Mouse (Mus musculus) central nervous system, embryonic 14 days (tissue): Measurements from ENCODE around the gene Gm4567. TPM values are rescaled to one million over a fixed set of nuclear protein-coding genes. Genes with fewer than 3 reads are reported as not detected.

Experiments used
- polyA plus RNA-seq: library from polyadenylated mRNA; depleted of rRNA; stranded (reverse); fragments of >200 nt; gene quantifications from 2 replicates; pipeline ENCODE4 v1.2.3, GENCODE M21; 2012; rRNA removed

Gm4567 gene
- polyA plus RNA-seq = not detected in 2 replicates

DNA sequence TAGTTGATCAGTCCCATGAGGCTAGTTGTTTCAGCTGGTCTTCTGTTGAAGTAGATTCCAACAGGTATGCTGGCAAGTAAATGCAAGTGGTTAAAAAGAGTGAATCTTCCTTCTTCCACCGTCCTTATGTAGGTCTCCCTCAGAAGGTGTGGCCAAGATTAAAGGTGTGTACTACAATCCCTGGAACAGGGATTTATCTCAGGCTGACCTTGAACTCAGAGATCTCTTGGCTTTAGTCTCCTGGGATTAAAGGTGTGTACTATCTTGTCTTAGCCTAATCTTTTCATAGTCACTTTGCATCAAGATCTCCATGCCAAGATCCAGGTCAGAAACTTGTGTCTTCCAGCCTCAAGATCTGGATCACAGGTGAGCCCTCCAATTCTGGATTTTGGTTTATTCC, at the start of gene Gm4567:
Gene Gm4567 (minus strand): TSS at position 101 of the 400 bp plus-strand sequence.

DNA sequence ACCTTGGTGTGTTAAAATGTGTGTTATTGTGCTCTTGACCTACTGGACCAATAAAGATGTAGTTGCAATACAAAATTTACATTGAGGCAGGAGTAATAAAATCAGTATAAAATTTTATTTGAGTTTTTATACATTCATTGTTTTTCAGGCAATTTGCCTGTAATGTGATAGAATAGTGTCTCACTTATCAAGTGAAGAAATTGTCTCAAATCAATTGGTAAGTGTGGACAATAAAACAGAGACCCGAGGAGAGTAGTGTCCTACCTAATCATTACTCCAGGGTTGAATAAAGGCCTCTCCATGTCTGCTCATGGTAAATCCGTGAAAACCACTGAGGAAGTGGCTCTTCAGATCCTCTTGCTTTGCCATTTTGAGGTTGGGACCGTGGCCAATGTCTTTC, 41.9 kb upstream of the Gm4567 start, which contains the start of gene Vmn1r157:
Gene Vmn1r157 (plus strand): TSS at position 301 of the 400 bp plus-strand sequence.

DNA sequence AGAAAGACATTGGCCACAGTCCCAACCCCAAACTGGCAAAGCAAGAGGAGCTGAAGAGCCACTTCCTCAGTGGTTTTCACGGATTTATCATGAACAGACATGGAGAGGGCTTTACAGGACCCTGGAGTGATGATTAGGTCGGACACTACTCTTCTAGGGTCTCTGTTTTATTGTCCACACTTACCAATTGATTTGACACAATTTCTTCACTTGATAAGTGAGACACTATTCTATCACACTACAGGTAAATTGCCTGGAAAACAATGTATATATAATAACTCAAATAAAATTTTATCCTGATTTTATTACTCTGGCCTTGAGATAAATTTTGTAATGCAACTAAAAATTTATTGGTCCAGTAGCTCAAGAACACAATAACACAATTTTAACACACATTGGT, 27.3 kb downstream of the Gm4567 start, which contains the start of gene Gm8693:
Gene Gm8693 (minus strand): TSS at position 101 of the 400 bp plus-strand sequence.

Other genes starting within 250 kb of the Gm4567 start
- gene Vmn1r151, start 220.0 kb downstream of the Gm4567 start, polyA plus RNA-seq = not detected in 2 replicates
- gene Vmn1r152, start 196.7 kb downstream of the Gm4567 start, polyA plus RNA-seq = not detected in 2 replicates
- not detected in 2 replicates for gene Gm8677, start 184.8 kb downstream of the Gm4567 start, polyA plus RNA-seq
- not detected in 2 replicates for gene Gm4201, start 154.4 kb downstream of the Gm4567 start, polyA plus RNA-seq
- gene Gm4565, start 131.6 kb downstream of the Gm4567 start, polyA plus RNA-seq = not detected in 2 replicates
- gene Vmn1r155, start 61.7 kb downstream of the Gm4567 start, polyA plus RNA-seq = not detected in 2 replicates
- gene Gm8693, start 27.4 kb downstream of the Gm4567 start, polyA plus RNA-seq = not detected in 2 replicates
- gene Vmn1r157, start 42.0 kb upstream of the Gm4567 start, polyA plus RNA-seq = not detected in 2 replicates
- gene Vmn1r158, start 71.1 kb upstream of the Gm4567 start, polyA plus RNA-seq = not detected in 2 replicates
- gene Vmn1r159, start 123.9 kb upstream of the Gm4567 start, polyA plus RNA-seq = not detected in 2 replicates
- gene Vmn1r160, start 151.5 kb upstream of the Gm4567 start, polyA plus RNA-seq = not detected in 2 replicates